Mouse (Mus musculus) limb, embryonic 11.5 days (tissue): ENCODE data around the gene Ilkap. TPM values are rescaled to one million over a fixed set of nuclear protein-coding genes. Genes with fewer than 3 reads are reported as not detected.

Source experiments
- ATAC-seq: fragments of 200-750 bp; cut with Nextera tagmentation; 2 replicates; pipeline ENCODE4 v1.8.0; 2017; ENCODE audit warnings: low read depth; ENCODE audit not compliant: insufficient number of reproducible peaks, low FRiP score, low TSS enrichment
- DNase-seq: peaks from one replicate; pipeline ENCODE4 v3.0.0-alpha.2; 2015; ENCODE audit warnings: low spot score
- H3K27ac ChIP-seq: fragments of 300-500 bp; sonication (generic); replicated peaks from 2 replicates; pipeline ENCODE4 v1.5.1; 2014; ENCODE audit warnings: low read depth, mild to moderate bottlenecking, low read length
- H3K27me3 ChIP-seq: fragments of 300-500 bp; sonication (generic); 2 replicates; pipeline ENCODE4 v1.6.1; 2014; ENCODE audit warnings: mild to moderate bottlenecking, low read length, mixed read lengths; ENCODE audit not compliant: control insufficient read depth, insufficient read depth
- H3K36me3 ChIP-seq: fragments of 300-500 bp; sonication (generic); 2 replicates; pipeline ENCODE4 v1.6.1; 2014; ENCODE audit warnings: mild to moderate bottlenecking, low read length, moderate library complexity, mixed read lengths; ENCODE audit not compliant: control insufficient read depth, insufficient read depth
- H3K4me1 ChIP-seq: fragments of 300-500 bp; sonication (generic); 2 replicates; pipeline ENCODE4 v1.6.1; 2014; ENCODE audit warnings: low read length, mixed read lengths; ENCODE audit not compliant: control insufficient read depth, insufficient read depth
- H3K4me2 ChIP-seq: fragments of 300-500 bp; sonication (generic); 2 replicates; pipeline ENCODE4 v1.6.1; 2014; ENCODE audit warnings: low read depth, mild to moderate bottlenecking, moderate library complexity; ENCODE audit not compliant: severe bottlenecking
- H3K4me3 ChIP-seq: fragments of 300-500 bp; sonication (generic); 2 replicates; pipeline ENCODE4 v1.5.1; 2014; ENCODE audit warnings: low read depth, low read length
- H3K9ac ChIP-seq: fragments of 300-500 bp; sonication (generic); 2 replicates; pipeline ENCODE4 v1.6.1; 2014; ENCODE audit warnings: mild to moderate bottlenecking, low read length
- H3K9me3 ChIP-seq: fragments of 300-500 bp; sonication (generic); 2 replicates; pipeline ENCODE4 v1.6.1; 2016; ENCODE audit warnings: low read length; ENCODE audit not compliant: control insufficient read depth
- WGBS: fragments of 180-500 bp; shearing (Covaris S2); extraction: QIAGEN DNeasy Blood & Tissue Kit; methylation state at CpG from one replicate; pipeline ENCODE4 v1.1.7; 2014; 5-methylcytosine and 5-hydroxymethylcytosine counted together
- polyA plus RNA-seq: library from polyadenylated mRNA; unstranded; fragments of >200 nt; fragmentation: Nextera tagmentation; extraction: Ambion mirVana; gene quantifications from 2 replicates; pipeline ENCODE4 v1.2.1, GENCODE M21; 2014

The Ilkap gene
- polyA plus RNA-seq, 1 experiment from 2014 or later: 189 TPM

DNA sequence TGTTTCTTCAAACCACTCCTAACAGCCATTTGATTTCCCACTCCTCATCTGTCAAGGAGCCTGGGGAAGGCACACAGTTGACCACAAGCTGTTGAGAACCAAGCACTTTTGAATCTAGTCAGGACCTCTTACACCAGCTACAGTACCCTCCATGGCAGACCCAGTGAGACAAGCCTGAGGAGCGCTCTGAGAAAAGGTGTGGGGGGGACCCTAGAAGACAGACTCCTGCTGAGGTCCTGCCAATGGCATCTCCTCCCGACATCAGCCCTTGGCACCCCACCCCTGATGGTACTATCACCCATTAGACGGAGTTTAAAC is 38.4 kb upstream of the Ilkap start:
- Histone ChIP-seq H3K9me3 (no peaks in the 10 kb centered on the region), H3K4me1 (no peaks in the 10 kb centered on the region), H3K9ac (no peak overlapping the region), H3K27me3 (no peaks in the 10 kb centered on the region), H3K36me3 (no peaks in the 10 kb centered on the region), H3K4me3 (no peak overlapping the region), H3K4me2 (no peak overlapping the region), H3K27ac (no peak overlapping the region)
- ATAC-seq (no peak), DNase-seq (no peak)
- WGBS: 92% methylated on average over 3 of the region's 3 CpGs

GRCm38 (mm10) chr1:91436380-91437082 is 37.9 kb upstream of the Ilkap start:
- H3K4me1 ChIP-seq: no peaks in the 10 kb centered on the region
- no peak overlapping the region for H3K4me2 ChIP-seq
- DNase-seq (no peak), ATAC-seq (no peak)
- H3K4me3 ChIP-seq: no peak overlapping the region
- H3K36me3 ChIP-seq: no peaks in the 10 kb centered on the region
- no peaks in the 10 kb centered on the region for H3K27me3 ChIP-seq
- 88% methylated on average over 6 of the region's 6 CpGs for WGBS
- H3K9ac ChIP-seq: no peak overlapping the region
- H3K27ac ChIP-seq: no peak overlapping the region
- no peaks in the 10 kb centered on the region for H3K9me3 ChIP-seq

DNA sequence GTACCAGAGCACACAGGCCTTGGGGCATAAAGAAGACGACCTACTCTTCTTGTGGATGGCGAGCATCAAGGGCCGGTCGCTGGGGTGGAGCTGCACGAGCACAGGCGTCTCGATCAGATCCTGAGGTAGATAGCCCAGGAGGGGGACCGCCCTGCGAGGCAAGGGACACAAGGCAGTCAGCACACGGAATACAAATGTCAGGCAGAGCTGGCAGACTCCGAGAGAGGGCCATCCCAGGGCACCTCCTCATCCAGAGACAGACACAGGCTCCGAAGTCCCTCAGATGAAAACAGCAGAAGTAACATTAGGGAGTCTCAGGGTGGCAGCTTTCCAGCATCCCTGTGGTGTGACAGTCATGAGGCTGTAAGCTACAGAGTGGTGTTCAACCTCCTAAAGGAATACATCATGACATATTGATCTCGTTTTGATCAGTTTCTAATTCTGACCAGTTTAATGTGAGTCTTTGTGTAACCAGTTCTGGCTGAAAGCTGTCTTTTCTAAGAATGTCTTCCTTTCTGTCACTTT is 37.1 kb upstream of the Ilkap start:
- H3K4me1 ChIP-seq: no peaks in the 10 kb centered on the region
- H3K36me3 ChIP-seq: no peaks in the 10 kb centered on the region
- no peak for ATAC-seq
- H3K27me3 ChIP-seq: no peaks in the 10 kb centered on the region
- H3K4me3 ChIP-seq: no peak overlapping the region
- H3K9ac ChIP-seq: no peak overlapping the region
- 90% methylated on average over 13 of the region's 13 CpGs for WGBS
- H3K9me3 ChIP-seq: no peaks in the 10 kb centered on the region
- H3K27ac ChIP-seq: no peak overlapping the region
- no peak for DNase-seq
- H3K4me2 ChIP-seq: no peak overlapping the region

GRCm38 (mm10) chr1:91434905-91435304 is 36.3 kb upstream of the Ilkap start:
- Histone ChIP-seq H3K9me3 (no peaks in the 10 kb centered on the region), H3K27ac (no peak overlapping the region), H3K4me1 (no peaks in the 10 kb centered on the region), H3K9ac (no peak overlapping the region), H3K4me2 (no peak overlapping the region), H3K27me3 (no peaks in the 10 kb centered on the region), H3K36me3 (no peaks in the 10 kb centered on the region), H3K4me3 (no peak overlapping the region)
- DNase-seq: no peak
- WGBS: 95% methylated on average over 8 of the region's 8 CpGs
- ATAC-seq: no peak

- DNase-seq: no peak
Measured at GRCm38 (mm10) chr1:91430761-91431160, 32.1 kb upstream of the Ilkap start.

DNA sequence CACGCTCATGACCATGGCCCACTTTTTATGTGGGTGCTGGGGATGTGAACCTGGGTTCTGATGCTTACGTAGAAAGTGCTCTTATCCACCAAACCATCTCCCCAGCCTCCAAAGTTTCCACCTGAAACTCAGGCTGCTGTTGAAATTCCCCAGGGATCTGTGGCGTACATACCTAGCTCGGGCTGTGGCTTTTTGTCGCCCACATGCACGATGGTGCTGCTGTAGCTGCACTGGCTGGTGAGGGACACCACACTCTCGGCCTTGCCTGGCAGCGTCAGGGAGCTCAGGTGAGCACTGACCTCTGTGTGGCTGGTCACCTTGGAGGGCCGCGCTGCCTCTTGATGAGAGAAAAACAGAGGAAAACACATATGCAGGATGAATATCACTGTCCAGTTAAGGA is 30.6 kb upstream of the Ilkap start:
- ATAC-seq (no peak), DNase-seq (no peak)
- WGBS: 93% methylated on average over 10 of the region's 10 CpGs

More at GRCm38 (mm10) chr1:91430761-91431160, 32.1 kb upstream of the Ilkap start:
- Histone ChIP-seq H3K36me3 (no peaks in the 10 kb centered on the region; the same call in 1 of the 2 replicates), H3K27me3 (no peaks in the 10 kb centered on the region), H3K27ac (no peak overlapping the region), H3K4me2 (no peak overlapping the region), H3K4me1 (no peaks in the 10 kb centered on the region), H3K9me3 (no peaks in the 10 kb centered on the region), H3K9ac (no peak overlapping the region), H3K4me3 (no peak overlapping the region)
- whole genome bisulfite sequencing: 83% methylated on average over 7 of the region's 7 CpGs
- ATAC-seq: no peak

GRCm38 (mm10) chr1:91428614-91429013 is 30.0 kb upstream of the Ilkap start:
- 35% methylated on average over 4 of the region's 4 CpGs for WGBS
- Histone ChIP-seq H3K27ac (no peak overlapping the region), H3K9ac (no peak overlapping the region), H3K27me3 (no peaks in the 10 kb centered on the region), H3K4me2 (no peak overlapping the region), H3K4me3 (no peak overlapping the region), H3K4me1 (0 out of 2 replicates have a peak, but pooled peaks cover 2% of the 10 kb centered on the region), H3K36me3 (no peaks in the 10 kb centered on the region; the same call in 1 of the 2 replicates), H3K9me3 (no peaks in the 10 kb centered on the region)
- ATAC-seq (no peak; the same call in 1 of the 2 replicates), DNase-seq (peak; percentile 88)

More for the DNA sequence above, 30.6 kb upstream of the Ilkap start:
- Histone ChIP-seq H3K4me2 (no peak overlapping the region), H3K4me1 (no peaks in the 10 kb centered on the region), H3K36me3 (no peaks in the 10 kb centered on the region; the same call in 1 of the 2 replicates), H3K9me3 (no peaks in the 10 kb centered on the region), H3K27me3 (no peaks in the 10 kb centered on the region), H3K4me3 (no peak overlapping the region), H3K9ac (no peak overlapping the region), H3K27ac (no peak overlapping the region)

GRCm38 (mm10) chr1:91426397-91426796 is 27.8 kb upstream of the Ilkap start:
- Histone ChIP-seq H3K36me3 (no peaks in the 10 kb centered on the region; the same call in 1 of the 2 replicates), H3K4me1 (0 out of 2 replicates have a peak, but pooled peaks cover 3% of the 10 kb centered on the region), H3K4me2 (no peak overlapping the region), H3K9me3 (no peaks in the 10 kb centered on the region), H3K27me3 (no peaks in the 10 kb centered on the region), H3K4me3 (no peak overlapping the region), H3K27ac (no peak overlapping the region), H3K9ac (no peak overlapping the region)
- WGBS: 83% methylated on average over 9 of the region's 9 CpGs
- ATAC-seq (no peak), DNase-seq (no peak)
